Mouse (Mus musculus): ENCODE results near the gene Cd7.

- TF ChIP-seq HCFC1 (IDR thresholded peaks at IDR 0.05; ENCODE audit: borderline replicate concordance, insufficient read depth, low read length): no peak; the same call in 1 of the 2 replicates
- no peak for TF ChIP-seq MAFK (IDR thresholded peaks at IDR 0.05; ENCODE audit: insufficient read depth, low read depth, low read length)
- TF ChIP-seq ZC3H11A (IDR thresholded peaks at IDR 0.05; ENCODE audit: borderline replicate concordance, low read depth, low read length): no peak
- no peak for TF ChIP-seq ZNF384 (IDR thresholded peaks at IDR 0.05; ENCODE audit: low read depth, low read length)
These were observed 48.2 kb downstream of the Cd7 start, which contains the start of gene Csnk1d for GRCm38 (mm10) chr11:120990951-120991526.

Measured in ES-E14 (cell line).